Mouse (Mus musculus) heart, adult 2 months (tissue): ENCODE results near the gene 1110008P14Rik.

Experiments
- CTCF ChIP-seq: fragments of 200-600 bp; IDR thresholded peaks from 2 replicates; pipeline ENCODE4 v1.8.1; 2022; ENCODE audit warnings: antibody characterized with exemption, mild to moderate bottlenecking, moderate library complexity
- EP300 ChIP-seq: fragments of 200-500 bp; IDR thresholded peaks from 2 replicates; pipeline ENCODE4 v1.6.1; 2011; ENCODE audit warnings: low read depth, low read length, control low read depth; ENCODE audit not compliant: insufficient read depth
- POLR2A ChIP-seq: fragments of 200-500 bp; IDR thresholded peaks from 2 replicates; pipeline ENCODE4 v1.6.1; 2011; ENCODE audit warnings: mild to moderate bottlenecking, low read depth, low read length, control low read depth; ENCODE audit not compliant: insufficient read depth

DNA sequence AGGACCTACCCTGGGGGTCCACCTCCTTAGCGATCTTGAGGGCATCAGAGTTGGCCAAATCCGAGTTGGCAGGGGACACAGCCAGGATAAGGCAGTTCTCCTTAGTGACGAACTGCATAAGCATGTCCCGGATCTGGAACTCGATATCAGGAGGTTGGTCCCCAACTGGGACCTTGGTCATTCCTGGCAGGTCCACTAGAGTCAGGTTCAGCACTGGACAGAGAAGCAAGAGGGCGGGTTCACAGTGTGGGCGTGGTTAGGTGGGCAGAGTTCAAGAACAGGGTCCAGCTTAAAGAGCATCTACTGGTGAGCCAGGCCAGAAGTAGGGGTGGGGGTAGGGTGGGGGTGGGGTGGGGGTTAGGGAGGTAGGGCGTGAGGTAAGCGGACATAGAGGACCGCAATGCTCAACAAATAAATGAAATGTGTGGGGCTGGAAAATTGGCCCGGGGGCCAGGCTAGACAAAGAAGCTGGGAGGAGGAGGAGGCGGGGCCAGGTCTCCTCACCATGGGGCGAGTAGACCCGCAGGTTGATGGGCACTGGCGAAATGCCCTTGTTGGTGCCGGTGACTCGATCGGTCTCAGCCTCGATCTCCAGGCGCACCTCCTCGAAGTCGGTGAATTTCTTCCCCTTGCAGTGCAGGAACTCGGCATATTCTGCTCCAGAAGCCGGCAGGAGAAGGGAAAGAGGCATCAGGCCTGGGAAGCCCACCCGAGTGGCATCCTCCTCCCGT lies 41.7 kb downstream of the 1110008P14Rik start:
- TF ChIP-seq CTCF (no peak), POLR2A (no peak), EP300 (no peak)
